Mouse (Mus musculus) layer of hippocampus, adult 11-12 months (tissue): ENCODE measurements at regions not wholly inside any gene's neighbourhood (a gene's known extent, or its start where the extent isn't known, plus 50 kb on each side); places are given as distances from the start of the nearest gene placed in this dataset.

Source experiments
- DNase-seq: peaks from one replicate; pipeline ENCODE4 v3.0.0; 2022; ENCODE audit warnings: low spot score

DNA sequence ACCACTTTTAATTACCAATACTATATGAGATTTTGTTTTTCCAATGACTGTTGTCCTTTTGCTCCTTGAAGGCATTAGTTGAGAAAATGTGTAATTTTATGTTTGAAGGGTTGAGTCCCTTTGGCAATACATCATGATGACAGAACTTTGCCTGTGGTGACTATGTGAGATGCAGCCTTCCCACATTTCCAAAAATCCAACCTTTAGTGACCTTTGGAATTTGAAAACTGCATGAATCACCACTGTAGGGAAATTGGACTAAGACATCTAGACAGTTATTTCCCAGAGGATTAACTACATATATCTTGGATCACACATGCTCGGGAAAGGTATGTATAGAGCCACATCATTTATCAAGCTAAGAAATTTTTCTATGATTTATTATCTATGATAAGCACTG is 57.7 kb downstream of the Fbxo5 start:
- no peak for DNase-seq

DNA sequence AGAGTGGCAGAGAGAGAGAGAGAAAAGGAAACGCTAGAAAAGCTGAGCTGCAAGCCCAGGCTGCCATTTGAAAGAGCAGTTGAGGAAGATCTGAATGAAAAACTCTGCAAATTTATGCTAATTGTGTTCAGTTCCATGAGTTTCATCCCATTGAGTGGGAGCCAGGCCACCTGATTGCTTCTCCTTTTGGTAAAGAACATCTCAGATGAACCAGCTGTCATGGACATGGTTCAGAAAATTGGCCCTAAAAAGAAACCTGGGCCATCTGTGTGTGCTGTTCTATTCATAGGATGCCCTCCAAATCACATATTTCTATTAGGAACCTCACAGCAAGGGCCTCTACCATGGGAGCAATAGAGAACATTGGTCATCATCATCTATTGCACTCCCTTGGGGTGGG is 70.3 kb downstream of the Fbxo5 start:
- peak; percentile 60 for DNase-seq

- DNase-seq, result no peak
Measured at GRCm38 (mm10) chr10:5699791-5700190, 60.8 kb downstream of the Vip start.

- no peak for DNase-seq
Measured at GRCm38 (mm10) chr10:5697457-5697856, 58.4 kb downstream of the Vip start.
